ENCODE assay signal across 8 mouse cellular contexts in the genomic region with DNA sequence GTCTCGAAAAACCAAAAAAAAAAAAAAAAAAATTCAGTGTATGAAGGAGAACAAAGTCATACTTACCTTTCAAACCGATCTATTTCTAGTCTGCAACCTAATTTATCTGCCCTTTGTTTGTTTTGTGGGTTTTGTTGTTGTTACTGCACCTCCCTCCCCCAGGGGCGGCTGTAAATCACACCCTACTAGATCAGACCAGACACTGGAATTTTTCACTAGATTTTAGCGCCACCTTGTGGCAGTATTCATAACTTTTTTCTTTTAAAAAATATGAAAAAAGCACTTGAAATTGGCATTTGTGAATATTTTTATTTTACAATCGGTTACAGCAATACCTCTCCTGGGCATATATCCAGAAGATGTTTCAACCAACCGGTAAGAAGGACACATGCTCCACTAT. TPM values are rescaled to one million over a fixed set of nuclear protein-coding genes. Genes with fewer than 3 reads are reported as not detected.
DNase-seq lines count a peak whose midpoint lies in the region; ATAC-seq and TF ChIP-seq lines count a peak whose summit lies in the region.

No protein-coding gene starts in this region.

- no peak for TF ChIP-seq POLR2A in spleen, adult 2 months (IDR thresholded peaks at IDR 0.05; ENCODE audit: low read depth, low read length)
- TF ChIP-seq POLR2A in cerebellum, adult 2 months (IDR thresholded peaks at IDR 0.05; ENCODE audit: borderline replicate concordance, insufficient read depth, low read length) = no peak

- peaks cover 4% of the 10 kb centered on the region; the same call in 1 of the 2 replicates for H3K4me1 ChIP-seq in spleen, adult 2 months (ENCODE audit: control insufficient read depth, insufficient read depth, insufficient read length)
- no peaks in the 10 kb centered on the region for H3K4me1 ChIP-seq in cerebellum, adult 2 months (ENCODE audit: control insufficient read depth, insufficient read depth, low read length)

- H3K27me3 ChIP-seq in spleen, adult 2 months (ENCODE audit: control insufficient read depth, insufficient read depth, low read length) = no peaks in the 10 kb centered on the region
- no peaks in the 10 kb centered on the region for H3K27me3 ChIP-seq in cerebellum, adult 2 months (ENCODE audit: control insufficient read depth, insufficient read depth, low read length)

- peak; percentile 15; the same call in 1 of the 2 replicates for TF ChIP-seq CTCF in spleen, adult 2 months (IDR thresholded peaks at IDR 0.05; ENCODE audit: extremely low read depth, insufficient read depth, insufficient read length, insufficient replicate concordance)
- peak; percentile 35; the same call in 1 of the 2 replicates for TF ChIP-seq CTCF in cerebellum, adult 2 months (IDR thresholded peaks at IDR 0.05; ENCODE audit: borderline replicate concordance, insufficient read depth, low read depth, low read length)

- WGBS in spleen, adult 2 months = 9% methylated on average over 6 of the region's 6 CpGs
- WGBS in cerebellum, adult 2 months = 6% methylated on average over 6 of the region's 6 CpGs

- intact Hi-C loops in heart, postnatal 36 days (cut with DNase I) = loop anchor here (1.0 kb wide), 1 partner anchor 175 kb away; no protein-coding TSS in a partner anchor

- no peak for ATAC-seq in megakaryocyte-erythroid progenitor cell, adult 5-6 weeks (replicated peaks; ENCODE audit: low FRiP score, low TSS enrichment, poor library complexity, severe bottlenecking)

- no peaks in the 10 kb centered on the region for H3K36me3 ChIP-seq in spleen, adult 2 months (ENCODE audit: control insufficient read depth, insufficient read depth, low read length)

- DNase-seq in gastrocnemius, adult 18-20 months (ENCODE audit: low spot score) = peak; percentile 71
- DNase-seq in gastrocnemius, postnatal 25 days = no peak
- DNase-seq in spleen, adult 2 months (ENCODE audit: low read depth in 1 of 2, low spot score in 2 of 2) = peak in 1 of 2 experiments; percentile 65
- no peak for DNase-seq in spleen, adult 12 weeks (ENCODE audit: low spot score)
- peak; percentile 34 to 71 for DNase-seq in cerebellum, adult 2 months
- DNase-seq in heart, postnatal 36 days = peak; percentile 42 to 59
- DNase-seq in lung, postnatal 36 days = peak; percentile 89

- H3K27ac ChIP-seq in spleen, adult 2 months (ENCODE audit: insufficient read depth, low read length) = no peak overlapping the region
- H3K27ac ChIP-seq in cerebellum, adult 2 months (ENCODE audit: insufficient read depth, low read length) = no peak overlapping the region

- H3K4me3 ChIP-seq in spleen, adult 2 months (ENCODE audit: extremely low read depth, insufficient read depth, insufficient read length) = no peak overlapping the region
- H3K4me3 ChIP-seq in cerebellum, adult 2 months (replicated peaks; ENCODE audit: insufficient read depth, low read depth, low read length) = no peak overlapping the region

RNA-seq across cellular contexts. Expression of gene Rhob, which starts 2.7 kb away (rescaled TPM):
- 10 to 100 TPM; 43.6 to 79.2 TPM for total RNA-seq in gastrocnemius, adult 18-20 months (2021)
- total RNA-seq in gastrocnemius, postnatal 25 days (2021) = 10 to 100 TPM; 42.1 to 43.0 TPM
- polyA plus RNA-seq in spleen, adult 2 months (2012; rRNA removed) = 84.8 and 101 TPM in 2 replicates
- polyA plus RNA-seq in cerebellum, adult 2 months (2012; rRNA removed) = 295 and 299 TPM in 2 replicates
- total RNA-seq in heart, postnatal 36 days (2021) = 100 to 1,000 TPM; 145 to 186 TPM
- total RNA-seq in megakaryocyte-erythroid progenitor cell, adult 5-6 weeks (2014; fragmentation: Nextera tagmentation) = 4.2 and 5.1 TPM in 2 replicates
- 23.1 TPM in 2 replicates for total RNA-seq in megakaryocyte-erythroid progenitor cell, adult 5-6 weeks (2017)

Comparison
In these comparisons a context has a peak if more than half of its experiments do, and no peak if none do; other contexts are left out.
1. DNase-seq: peak in gastrocnemius, adult 18-20 months (single experiment), cerebellum, adult 2 months (2 of 2), heart, postnatal 36 days (2 of 2) and lung, postnatal 36 days (single experiment); none in gastrocnemius, postnatal 25 days (single experiment) and spleen, adult 12 weeks (single experiment).